ENCODE assay signal across 14 mouse cellular contexts in the genomic region with DNA sequence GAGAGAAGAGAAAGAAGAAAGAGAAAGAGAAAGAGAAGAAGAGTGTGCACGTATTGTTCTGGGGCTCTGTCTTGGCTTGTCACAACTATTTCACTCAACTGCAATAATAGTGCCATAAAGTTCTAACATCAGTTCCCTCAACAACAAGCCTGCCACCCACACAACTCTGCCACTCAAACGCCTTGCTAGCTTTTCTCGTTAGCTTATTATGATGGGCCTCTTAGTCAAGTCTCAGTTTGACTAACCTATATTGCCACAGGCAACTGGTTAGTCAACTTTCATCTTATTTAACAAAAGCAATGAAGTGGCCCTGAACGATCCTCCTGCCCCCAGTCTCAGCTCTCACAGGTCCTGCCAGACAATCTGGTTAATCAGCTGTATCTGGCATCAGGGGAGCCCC.
"Had no signal": no experiment of that assay in that cellular context is flagged by ENCODE, and none has a peak within 500 bp of the region (broad histone marks: within the 10 kb centered on the region; RNA-seq: fewer than 3 reads in every experiment).

No protein-coding gene starts in this region.

- DNase-seq: kidney, postnatal 36 days; layer of hippocampus, postnatal 36 days; liver, embryonic 13.5 days; lung, adult 2 months; lung, postnatal 14 days; lung, postnatal 4 days; midbrain, embryonic 14.5 days; right cerebral cortex, postnatal 4 days; thymus, adult 2 months; thymus, postnatal 14 days; thymus, postnatal 4 days had no signal

- H3K27ac ChIP-seq: kidney, postnatal 0 days; left cerebral cortex, adult 2 months; liver, embryonic 13.5 days; stomach, postnatal 0 days had no signal

- H3K4me3 ChIP-seq: left cerebral cortex, adult 2 months; liver, embryonic 13.5 days had no signal
